Comparison of ENCODE assay signal across 8 mouse cellular contexts in the genomic region with DNA sequence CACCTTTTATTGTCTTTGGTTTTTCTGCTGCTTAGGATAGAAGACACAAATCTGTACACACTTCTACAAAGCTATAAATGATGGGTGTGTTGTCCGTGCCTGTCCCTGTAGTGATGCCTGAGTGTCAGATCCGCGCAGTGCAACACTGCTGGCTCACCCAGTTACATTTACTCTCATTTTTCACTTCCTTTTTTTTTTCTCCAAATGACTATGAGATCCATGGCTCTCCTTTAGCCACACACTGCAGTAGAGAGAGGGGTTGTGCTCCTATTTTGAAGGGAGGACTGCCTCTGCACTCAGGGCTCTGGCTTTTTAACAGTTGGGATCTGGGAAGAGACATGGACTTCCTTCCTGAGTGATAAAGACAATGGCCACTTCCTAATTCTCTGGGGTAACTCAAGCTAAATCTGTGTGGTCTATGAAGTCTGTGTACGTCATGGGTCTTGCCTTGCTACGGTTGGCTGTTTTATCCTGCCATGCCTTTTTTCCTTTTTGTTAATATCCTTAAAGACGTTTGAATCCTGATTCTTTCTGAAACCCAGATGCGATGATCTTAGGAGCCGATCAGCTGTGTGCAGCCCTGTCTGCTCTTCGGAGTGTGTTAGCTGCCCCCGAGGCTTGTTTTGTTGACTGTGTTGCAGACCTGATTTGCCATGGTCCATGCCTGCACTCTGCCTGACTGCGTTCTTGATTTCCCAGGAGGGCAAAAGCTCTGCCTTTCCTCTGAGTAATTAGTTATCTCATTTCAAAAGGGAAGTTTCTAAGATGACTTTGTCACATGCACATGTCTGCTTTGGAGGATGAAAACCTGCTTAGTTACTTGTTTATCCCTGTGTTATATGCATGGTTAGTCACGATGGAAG.
DNase-seq lines count a peak whose midpoint lies in the region; ATAC-seq lines count a peak whose summit lies in the region.

No protein-coding gene starts in this region.

- no peak overlapping the region for H3K4me3 ChIP-seq in liver, embryonic 11.5 days (ENCODE audit: low read depth, low read length)
- no peak overlapping the region for H3K4me3 ChIP-seq in forebrain, embryonic 10.5 days
- no peak overlapping the region for H3K4me3 ChIP-seq in hindbrain, embryonic 13.5 days
- no peak overlapping the region for H3K4me3 ChIP-seq in neural tube, embryonic 12.5 days

- H3K4me2 ChIP-seq in liver, embryonic 11.5 days = no peak overlapping the region
- H3K4me2 ChIP-seq in hindbrain, embryonic 13.5 days = peak overlapping the region; percentile 14
- H3K4me2 ChIP-seq in neural tube, embryonic 12.5 days (replicated peaks) = peak overlapping the region; percentile 42

- no peak for DNase-seq in liver, embryonic 11.5 days (ENCODE audit: low spot score)
- no peak for DNase-seq in liver
- no peak for DNase-seq in forebrain, embryonic 10.5 days (ENCODE audit: extremely low spot score, low spot score)
- DNase-seq in thymus, postnatal 10 days (ENCODE audit: low spot score in 2 of 2) = no peak
- no peak for DNase-seq in cerebellum, adult 8-10 months
- no peak for DNase-seq in frontal cortex, postnatal 25 days (ENCODE audit: low spot score in 2 of 2)

- H3K9me3 ChIP-seq in liver, embryonic 11.5 days (ENCODE audit: control insufficient read depth, low read length) = no peaks in the 10 kb centered on the region
- H3K9me3 ChIP-seq in forebrain, embryonic 10.5 days = no peaks in the 10 kb centered on the region
- no peaks in the 10 kb centered on the region for H3K9me3 ChIP-seq in hindbrain, embryonic 13.5 days
- H3K9me3 ChIP-seq in neural tube, embryonic 12.5 days = no peaks in the 10 kb centered on the region

- no peak overlapping the region for H3K9ac ChIP-seq in liver, embryonic 11.5 days (ENCODE audit: low read depth, low read length)
- H3K9ac ChIP-seq in hindbrain, embryonic 13.5 days = no peak overlapping the region; the same call in 1 of the 2 replicates
- H3K9ac ChIP-seq in neural tube, embryonic 12.5 days = no peak overlapping the region

- H3K36me3 ChIP-seq in liver, embryonic 11.5 days (ENCODE audit: control insufficient read depth, insufficient read depth, low read length) = no peaks in the 10 kb centered on the region
- H3K36me3 ChIP-seq in forebrain, embryonic 10.5 days (replicated peaks) = no peaks in the 10 kb centered on the region
- H3K36me3 ChIP-seq in hindbrain, embryonic 13.5 days = no peaks in the 10 kb centered on the region
- H3K36me3 ChIP-seq in neural tube, embryonic 12.5 days = no peaks in the 10 kb centered on the region

- ATAC-seq in liver, embryonic 11.5 days (replicated peaks; ENCODE audit: low FRiP score) = 0 out of 2 replicates have a peak, but pooled peaks have one; percentile 5
- peak; percentile 83 for ATAC-seq in hindbrain, embryonic 13.5 days (ENCODE audit: low FRiP score)
- ATAC-seq in neural tube, embryonic 12.5 days (ENCODE audit: low FRiP score, low read depth) = peak; percentile 87

- 39% methylated on average over 12 of the region's 12 CpGs for WGBS in liver, embryonic 11.5 days
- 55% methylated on average over 12 of the region's 12 CpGs for WGBS in forebrain, embryonic 10.5 days
- WGBS in hindbrain, embryonic 13.5 days = 24% methylated on average over 12 of the region's 12 CpGs
- WGBS in neural tube, embryonic 12.5 days = 32% methylated on average over 12 of the region's 12 CpGs

- H3K4me1 ChIP-seq in liver, embryonic 11.5 days (replicated peaks; ENCODE audit: control insufficient read depth, insufficient read depth, low read length) = peaks cover 5% of the 10 kb centered on the region; the same call in 1 of the 2 replicates
- H3K4me1 ChIP-seq in forebrain, embryonic 10.5 days = peaks cover 59% of the 10 kb centered on the region
- H3K4me1 ChIP-seq in hindbrain, embryonic 13.5 days (replicated peaks) = peaks cover 73% of the 10 kb centered on the region
- peaks cover 50% of the 10 kb centered on the region for H3K4me1 ChIP-seq in neural tube, embryonic 12.5 days

- H3K27me3 ChIP-seq in liver, embryonic 11.5 days (replicated peaks; ENCODE audit: control insufficient read depth, insufficient read depth, low read length) = no peaks in the 10 kb centered on the region; the same call in 1 of the 2 replicates
- no peaks in the 10 kb centered on the region for H3K27me3 ChIP-seq in forebrain, embryonic 10.5 days (ENCODE audit: poor library complexity, severe bottlenecking)
- no peaks in the 10 kb centered on the region for H3K27me3 ChIP-seq in hindbrain, embryonic 13.5 days
- H3K27me3 ChIP-seq in neural tube, embryonic 12.5 days (replicated peaks) = no peaks in the 10 kb centered on the region

- H3K27ac ChIP-seq in liver, embryonic 11.5 days (ENCODE audit: low read depth, low read length) = no peak overlapping the region
- peak overlapping the region; percentile 61 for H3K27ac ChIP-seq in forebrain, embryonic 10.5 days
- peak overlapping the region; percentile 88 for H3K27ac ChIP-seq in hindbrain, embryonic 13.5 days
- H3K27ac ChIP-seq in neural tube, embryonic 12.5 days = peak overlapping the region; percentile 64

Comparison
In these comparisons a context has a peak if more than half of its experiments do, and no peak if none do; other contexts are left out.
1. ATAC-seq: peak in every context shown above with its lines; median percentile 87 in neural tube, embryonic 12.5 days; 83 in hindbrain, embryonic 13.5 days; 5 in liver, embryonic 11.5 days.